20 mouse cellular contexts compared by ENCODE assay signal in the genomic region with DNA sequence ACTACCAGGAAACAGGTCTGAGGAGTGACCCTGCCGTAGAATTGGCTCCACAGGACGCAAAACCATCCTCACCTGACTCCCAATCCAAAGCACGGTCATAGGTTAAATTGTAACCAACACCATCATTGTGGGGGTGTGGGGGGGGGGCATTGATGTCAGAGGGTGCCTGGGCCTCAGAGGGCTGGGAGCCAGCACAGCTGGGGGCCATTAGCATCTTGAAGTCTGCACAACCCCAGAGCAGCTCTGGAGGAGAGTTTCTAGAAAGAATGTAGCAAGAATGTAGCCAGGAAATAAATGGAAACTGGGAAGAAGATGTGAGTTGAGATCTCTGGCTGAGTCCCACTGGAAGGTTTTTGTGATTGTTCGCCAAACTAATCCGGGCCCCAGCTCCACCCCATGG. TPM values are rescaled to one million over a fixed set of nuclear protein-coding genes. Genes with fewer than 3 reads are reported as not detected.
DNase-seq lines count a peak whose midpoint lies in the region; ATAC-seq and TF ChIP-seq lines count a peak whose summit lies in the region.
"Had no signal": no experiment of that assay in that cellular context is flagged by ENCODE, and none has a peak within 500 bp of the region (broad histone marks: within the 10 kb centered on the region; RNA-seq: fewer than 3 reads in every experiment).

No protein-coding gene starts in this region.

- no peaks in the 10 kb centered on the region for H3K9me3 ChIP-seq in kidney, embryonic 15.5 days (replicated peaks)
- H3K9me3 ChIP-seq: hindbrain, embryonic 10.5 days; limb, embryonic 12.5 days had no signal

- no peak for TF ChIP-seq CTCF in gastrocnemius, adult 2 months (IDR thresholded peaks at IDR 0.05)
- TF ChIP-seq CTCF in kidney, adult 2 months (conservative IDR thresholded peaks at IDR 0.05; ENCODE audit: insufficient read depth, insufficient read length, low read depth, low read length): no peak

- no peaks in the 10 kb centered on the region for H3K27me3 ChIP-seq in kidney, adult 2 months (replicated peaks; ENCODE audit: control insufficient read depth, insufficient read depth, low read length)
- H3K27me3 ChIP-seq in kidney, embryonic 15.5 days: no peaks in the 10 kb centered on the region
- H3K27me3 ChIP-seq: limb, embryonic 12.5 days had no signal

- no peak overlapping the region for H3K4me3 ChIP-seq in gastrocnemius, adult 2 months
- H3K4me3 ChIP-seq in kidney, adult 2 months (ENCODE audit: insufficient read depth, low read depth, low read length): no peak overlapping the region
- H3K4me3 ChIP-seq in kidney, embryonic 15.5 days (replicated peaks): no peak overlapping the region
- H3K4me3 ChIP-seq: hindbrain, embryonic 10.5 days; limb, embryonic 12.5 days had no signal

- no peaks in the 10 kb centered on the region for H3K4me1 ChIP-seq in kidney, adult 2 months (ENCODE audit: control insufficient read depth, insufficient read depth, low read length)
- H3K4me1 ChIP-seq in kidney, embryonic 15.5 days: peaks cover 7% of the 10 kb centered on the region; the same call in 1 of the 2 replicates

- peaks cover 2% of the 10 kb centered on the region for H3K36me3 ChIP-seq in kidney, adult 2 months (ENCODE audit: control insufficient read depth, insufficient read depth, low read length)
- peaks cover 42% of the 10 kb centered on the region for H3K36me3 ChIP-seq in kidney, embryonic 15.5 days
- H3K36me3 ChIP-seq: limb, embryonic 12.5 days had no signal

- H3K4me2 ChIP-seq in kidney, embryonic 15.5 days: no peak overlapping the region
- H3K4me2 ChIP-seq: limb, embryonic 12.5 days had no signal

- peak; percentile 46 for DNase-seq in gastrocnemius, adult 2 months
- no peak for DNase-seq in gastrocnemius, postnatal 36 days
- peak; percentile 51 for DNase-seq in kidney, adult 2 months
- DNase-seq in NIH3T3 (ENCODE audit: low read depth) (peak; percentile 87), MN1 (ENCODE audit: low spot score) (no peak)
- DNase-seq in kidney, postnatal 36 days: peak; percentile 52 to 55
- DNase-seq in natural killer cell, adult 2 months (ENCODE audit: low spot score in 2 of 2): no peak
- DNase-seq: adrenal gland, adult 8-10 months; cerebellum, adult 11 months; liver, postnatal 0 days; midbrain, embryonic 14.5 days; retina, postnatal 1 day; right cerebral cortex, postnatal 4 days; thymus, adult 2 months had no signal

- no peak for ATAC-seq in kidney, embryonic 15.5 days (replicated peaks; ENCODE audit: low FRiP score)
- ATAC-seq: forebrain, embryonic 16.5 days; liver, postnatal 0 days had no signal

- H3K27ac ChIP-seq in gastrocnemius, adult 2 months: no peak overlapping the region; the same call in 1 of the 2 replicates
- H3K27ac ChIP-seq in kidney, adult 2 months (ENCODE audit: insufficient read depth, low read depth, low read length): no peak overlapping the region; the same call in 1 of the 2 replicates
- H3K27ac ChIP-seq in kidney, embryonic 15.5 days: no peak overlapping the region
- H3K27ac ChIP-seq: hindbrain, embryonic 10.5 days; limb, embryonic 12.5 days had no signal

- H3K9ac ChIP-seq in kidney, embryonic 15.5 days: no peak overlapping the region
- H3K9ac ChIP-seq: limb, embryonic 12.5 days; liver, postnatal 0 days had no signal

- TF ChIP-seq POLR2A in kidney, adult 2 months (IDR thresholded peaks at IDR 0.05; ENCODE audit: low read depth, low read length): no peak

- WGBS in kidney, adult 2 months: 36% methylated on average over 5 of the region's 5 CpGs
- WGBS in kidney, embryonic 15.5 days: 77% methylated on average over 5 of the region's 5 CpGs

- intact Hi-C loops in gastrocnemius, adult 2 months (cut with DNase I): loop anchor here (10.0 kb wide), 1 partner anchor 56 kb away; the partner anchor contains the start of gene 1700016H13Rik
- intact Hi-C loops in gastrocnemius, postnatal 36 days (cut with DNase I): no loop called here

RNA-seq across cellular contexts. Expression of gene Slc10a6, which starts 30.3 kb away (rescaled TPM):
- total RNA-seq in gastrocnemius, adult 2 months (2021): 1 to 10 TPM in 1 of 2 experiments, under 1 TPM in 1; 0.89 to 3.5 TPM
- total RNA-seq in gastrocnemius, postnatal 36 days (2021): 1 to 10 TPM in 1 of 2 experiments, under 1 TPM in 1; 0.57 to 1.6 TPM
- polyA plus RNA-seq in kidney, adult 2 months (2012; rRNA removed): 0.80 and 0.88 TPM in 2 replicates
- 0.19 and 0.32 TPM in 2 replicates for polyA plus RNA-seq in kidney, embryonic 15.5 days (2015; fragmentation: Nextera tagmentation; extraction: Ambion mirVana)
- total RNA-seq: megakaryocyte progenitor cell, adult 5-6 weeks; MEL had no signal
- polyA plus RNA-seq: forebrain, embryonic 16.5 days had no signal

RNA-seq across cellular contexts. Expression of gene 1700016H13Rik, which starts 56.9 kb away (rescaled TPM):
- under 1 TPM; 0.50 to 0.94 TPM for total RNA-seq in gastrocnemius, adult 2 months (2021)
- under 1 TPM; 0.22 to 0.59 TPM for total RNA-seq in gastrocnemius, postnatal 36 days (2021)
- polyA plus RNA-seq in kidney, adult 2 months (2012; rRNA removed): 0.15 TPM in 1 of 2 replicates, not detected in the other
- 0.22 TPM in 1 of 2 replicates, not detected in the other for polyA plus RNA-seq in kidney, embryonic 15.5 days (2015; fragmentation: Nextera tagmentation; extraction: Ambion mirVana)
- total RNA-seq: adrenal gland, adult 8-10 months had no signal
- polyA plus RNA-seq: liver, postnatal 0 days had no signal

Comparison
In these comparisons a context has a peak if more than half of its experiments do, and no peak if none do; other contexts are left out.
1. DNase-seq: peak in gastrocnemius, adult 2 months (single experiment), kidney, adult 2 months (single experiment), NIH3T3 (single experiment) and kidney, postnatal 36 days (2 of 2); none in gastrocnemius, postnatal 36 days (0 of 2), MN1 (single experiment) and natural killer cell, adult 2 months (0 of 2).